Mouse (Mus musculus) adrenal gland, postnatal 14 days (tissue): ENCODE measurements around the gene Clcnkb. TPM values are rescaled to one million over a fixed set of nuclear protein-coding genes. Genes with fewer than 3 reads are reported as not detected.

Experiments used
- DNase-seq: peaks from one replicate; pipeline ENCODE4 v3.0.0; 2021; ENCODE audit warnings: mixed read lengths
- total RNA-seq: library from RNA; stranded (reverse); gene quantifications from 2 replicates; pipeline ENCODE4 v1.2.3, GENCODE M21; 2021

Gene Clcnkb
- total RNA-seq, 1 experiment from 2014 or later = not detected

DNA sequence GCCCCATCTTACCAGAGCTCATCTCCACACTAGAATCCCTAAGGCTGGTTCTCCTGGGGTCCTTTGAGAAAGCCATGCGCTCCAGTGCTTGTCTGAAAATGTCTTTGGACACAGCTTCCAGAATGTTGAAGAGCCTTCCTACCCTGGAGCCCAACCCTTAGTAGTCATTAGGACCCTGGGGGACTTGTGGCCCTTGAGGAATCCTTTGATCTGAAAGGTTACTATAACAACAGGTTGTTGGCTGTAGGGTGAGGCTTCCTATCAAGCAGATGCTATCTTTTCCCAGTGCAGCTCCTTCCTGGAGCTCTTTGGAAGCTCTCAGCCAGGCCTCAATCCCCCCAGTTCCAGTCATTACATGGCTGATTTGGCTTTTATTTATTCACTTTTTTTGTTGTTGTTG lies 20.2 kb upstream of the Clcnkb start, which contains the start of gene Srarp:
Srarp (minus strand) TSS at position 132 of the 400 bp plus-strand sequence.
- DNase-seq = no peak

DNA sequence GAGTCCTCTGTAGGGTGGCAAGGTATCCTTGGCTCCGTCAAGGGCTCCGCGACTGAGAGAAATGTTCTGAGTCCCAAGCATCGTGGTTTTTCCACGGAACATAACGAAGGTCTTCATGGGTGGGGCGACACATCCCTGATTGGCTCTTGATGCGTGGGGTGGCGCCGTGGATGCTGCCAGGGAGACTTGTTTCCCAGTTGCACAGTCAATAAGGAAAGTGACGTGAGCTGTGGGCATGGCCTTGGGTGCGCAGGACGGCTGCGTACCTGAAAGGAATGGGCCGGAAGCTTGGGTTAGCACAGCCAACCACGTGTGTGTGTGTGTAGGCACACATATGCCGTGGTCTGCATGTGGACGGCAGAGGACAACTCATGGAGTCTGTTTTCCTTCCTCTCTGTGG lies 17.4 kb upstream of the Clcnkb start:
- DNase-seq = no peak

DNA sequence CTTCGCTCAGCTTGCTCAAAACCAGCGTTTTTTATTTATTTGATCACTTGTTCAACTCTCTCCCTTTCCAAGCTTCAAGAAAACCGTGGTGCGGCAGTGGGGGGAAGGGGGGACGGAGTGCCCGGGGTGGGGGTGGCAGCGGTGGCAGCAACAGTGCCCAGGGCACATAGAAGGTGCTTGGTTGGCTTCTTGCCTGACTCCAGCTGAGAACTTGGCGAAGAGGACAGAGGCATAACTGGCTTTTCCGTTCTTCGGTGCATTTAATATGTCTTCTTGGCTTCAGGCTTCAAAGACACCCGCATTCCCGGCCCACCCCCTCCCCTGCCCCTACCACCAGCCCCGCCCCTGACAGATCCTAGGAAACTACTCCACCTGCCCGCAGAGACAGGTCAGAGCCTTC lies 16.9 kb upstream of the Clcnkb start:
- DNase-seq = peak; percentile 41

DNA sequence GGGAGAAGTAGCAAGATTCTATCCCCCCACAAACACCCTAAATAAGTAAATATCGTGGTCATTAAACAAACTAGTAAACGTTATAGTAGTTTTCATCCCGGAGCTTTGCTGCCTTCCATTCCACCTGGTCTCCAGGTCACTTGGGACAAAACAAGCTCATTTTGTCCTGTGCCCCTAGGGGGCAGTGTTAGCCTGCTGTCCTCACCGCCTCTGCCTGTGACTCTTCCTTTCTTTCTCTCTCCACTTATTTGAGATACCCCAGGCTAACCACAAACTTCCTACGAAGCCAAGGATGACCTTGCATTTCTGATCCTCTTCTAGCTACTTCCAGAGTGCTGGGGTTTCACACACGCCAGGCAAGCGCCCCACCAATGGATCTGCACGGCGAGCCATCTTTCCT lies 15.2 kb upstream of the Clcnkb start:
- DNase-seq = peak; percentile 86

DNA sequence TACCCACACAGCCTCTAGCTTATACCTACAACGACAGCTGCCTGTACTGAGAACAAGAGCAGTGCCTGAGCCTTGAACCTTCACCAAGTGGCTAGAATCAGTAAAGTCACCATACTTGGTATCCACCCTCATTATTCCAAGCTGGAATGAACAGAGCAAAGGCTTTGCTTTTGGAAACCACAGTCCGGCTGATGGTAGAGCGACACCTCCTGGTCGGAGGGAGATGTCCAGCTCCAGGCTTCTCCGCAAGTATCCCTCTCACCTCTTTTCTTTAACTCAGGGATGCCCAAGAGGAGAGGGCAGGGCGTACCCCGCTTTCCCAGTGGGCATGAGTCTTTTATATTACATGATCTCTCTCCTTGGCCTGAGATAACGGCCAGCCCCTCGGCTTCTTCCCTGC lies 14.0 kb upstream of the Clcnkb start:
- peak; percentile 77 for DNase-seq

DNA sequence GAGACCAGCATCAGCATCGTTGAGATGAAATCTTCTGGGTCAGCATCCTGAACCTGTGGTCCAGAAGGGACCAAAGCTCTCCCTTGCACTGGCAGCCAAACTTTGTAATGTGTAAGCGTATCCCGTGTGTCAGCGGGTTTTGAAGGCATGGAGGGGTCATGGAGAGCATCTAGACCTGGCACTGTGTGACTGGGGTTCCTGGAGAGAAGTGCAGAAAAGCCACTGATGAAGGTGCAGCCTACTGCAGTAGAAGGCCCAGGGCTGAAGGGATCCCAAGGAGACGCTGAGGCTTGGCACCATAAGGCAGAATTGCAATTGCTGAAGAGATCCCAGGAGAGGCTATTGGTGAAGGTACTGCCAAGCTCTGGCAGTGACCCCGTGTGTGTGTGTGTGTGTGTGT lies 13.6 kb upstream of the Clcnkb start:
- DNase-seq = peak; percentile 39

DNA sequence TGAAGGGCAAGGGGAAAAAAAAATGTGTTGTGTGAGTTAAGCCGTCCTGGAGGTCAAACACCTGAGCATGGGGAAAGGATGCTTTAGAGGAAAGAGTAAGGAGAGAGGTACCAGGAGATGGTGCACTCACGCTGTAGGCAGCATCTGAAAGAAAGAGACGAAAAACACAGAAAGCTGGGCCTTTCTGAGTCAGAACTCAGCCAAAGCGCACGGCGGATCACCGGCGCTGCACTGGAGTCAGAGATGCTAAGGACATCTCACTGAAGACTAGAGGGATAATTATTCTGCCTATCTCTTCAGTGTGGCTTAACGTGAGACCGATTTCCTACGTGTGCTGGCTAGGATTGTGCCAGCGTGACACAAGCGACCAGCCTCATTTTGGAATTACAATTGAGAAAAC lies 12.1 kb upstream of the Clcnkb start:
- DNase-seq = no peak

DNA sequence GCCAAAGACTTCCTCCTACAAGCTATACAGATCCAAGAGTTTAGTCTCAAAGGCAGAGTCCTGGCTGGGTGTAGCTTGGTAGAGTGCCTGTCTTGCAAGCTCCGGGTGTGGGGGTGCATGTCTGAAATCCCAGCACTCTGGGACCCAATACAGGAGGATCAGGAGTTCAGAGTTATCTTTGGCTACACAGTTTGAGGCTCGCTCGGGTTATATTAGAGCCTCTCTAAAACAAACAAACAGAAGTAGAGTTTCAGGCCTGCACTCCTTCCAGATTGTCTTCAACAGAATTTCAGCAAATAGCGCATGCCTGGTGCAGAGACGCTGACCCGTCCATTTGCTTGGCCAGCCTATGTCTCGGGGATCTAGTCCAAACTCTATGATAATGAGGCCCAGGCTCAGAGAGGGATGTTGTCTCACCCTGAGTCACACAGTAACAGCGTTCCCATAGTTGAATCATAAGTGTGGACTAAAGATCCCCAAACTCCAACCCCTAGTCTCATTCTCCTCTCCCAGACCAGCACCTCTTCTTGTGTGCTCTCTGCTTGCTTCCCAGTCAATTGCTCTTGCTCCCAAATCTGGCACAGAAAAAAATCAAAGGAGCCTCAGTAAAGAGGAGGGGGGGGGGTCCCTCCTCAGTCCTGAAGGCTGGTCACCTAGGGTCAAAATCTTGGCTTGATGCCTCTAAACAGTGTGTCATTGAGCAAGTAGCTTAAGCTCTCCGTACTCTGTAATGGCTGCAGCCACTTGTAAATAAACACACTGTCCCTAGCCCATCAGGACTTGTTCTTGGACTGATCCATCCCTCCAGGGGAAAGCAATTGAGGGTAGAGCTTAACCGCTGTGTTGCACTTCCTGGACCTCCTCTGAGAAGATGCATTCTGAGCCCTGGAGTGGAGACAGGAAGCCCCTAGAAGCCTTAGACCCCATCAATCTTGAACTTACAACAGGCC lies 11.3 kb upstream of the Clcnkb start:
- no peak for DNase-seq

DNA sequence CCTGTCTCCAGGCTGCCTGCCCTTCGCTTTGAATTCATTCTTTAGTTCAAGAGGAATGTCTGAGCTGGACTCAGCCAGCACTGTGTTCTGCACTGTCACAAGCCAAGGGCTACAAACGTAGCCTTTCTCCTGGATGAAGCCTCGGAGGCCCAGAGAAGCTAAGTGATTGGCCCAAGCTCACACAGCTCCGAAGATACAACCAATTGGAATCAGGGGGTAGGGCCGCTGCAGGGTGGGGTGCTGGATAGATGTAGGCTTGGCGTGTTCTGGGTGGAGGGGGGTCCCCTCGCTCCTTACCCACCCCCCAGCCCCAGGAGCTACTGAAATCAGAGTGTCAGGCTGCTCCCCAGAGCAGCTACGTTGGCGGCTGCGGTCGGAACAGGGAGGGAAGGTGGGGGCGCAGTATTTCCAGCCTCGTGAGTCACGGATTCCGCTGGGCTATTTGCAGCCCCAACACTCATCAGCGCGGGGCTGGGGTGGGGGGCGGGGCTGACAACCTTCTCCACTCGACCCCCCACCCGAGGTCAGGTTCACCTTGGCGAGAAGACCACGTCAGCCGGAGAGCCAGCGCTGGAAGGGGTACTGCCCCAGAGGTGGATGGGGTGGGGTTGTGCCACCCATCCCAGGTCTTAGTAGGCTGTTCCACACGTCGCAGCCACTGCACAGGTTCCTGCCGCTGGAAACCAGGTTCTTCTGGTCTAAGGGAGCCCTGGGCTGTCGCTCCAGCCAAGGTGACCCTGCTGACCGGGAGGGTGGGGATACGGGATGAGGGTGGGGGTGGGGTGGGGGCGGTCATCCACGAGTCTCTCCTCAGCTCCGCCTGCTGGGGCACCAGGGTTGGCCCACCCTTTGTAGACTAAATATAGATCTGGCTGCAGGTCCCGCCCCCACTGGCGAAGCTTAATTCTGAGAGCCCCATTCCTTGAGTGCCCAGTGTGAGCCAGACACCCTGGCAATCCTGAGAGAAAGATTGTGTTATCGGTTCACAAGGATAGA lies 10.0 kb upstream of the Clcnkb start:
- DNase-seq = peak; percentile 63

DNA sequence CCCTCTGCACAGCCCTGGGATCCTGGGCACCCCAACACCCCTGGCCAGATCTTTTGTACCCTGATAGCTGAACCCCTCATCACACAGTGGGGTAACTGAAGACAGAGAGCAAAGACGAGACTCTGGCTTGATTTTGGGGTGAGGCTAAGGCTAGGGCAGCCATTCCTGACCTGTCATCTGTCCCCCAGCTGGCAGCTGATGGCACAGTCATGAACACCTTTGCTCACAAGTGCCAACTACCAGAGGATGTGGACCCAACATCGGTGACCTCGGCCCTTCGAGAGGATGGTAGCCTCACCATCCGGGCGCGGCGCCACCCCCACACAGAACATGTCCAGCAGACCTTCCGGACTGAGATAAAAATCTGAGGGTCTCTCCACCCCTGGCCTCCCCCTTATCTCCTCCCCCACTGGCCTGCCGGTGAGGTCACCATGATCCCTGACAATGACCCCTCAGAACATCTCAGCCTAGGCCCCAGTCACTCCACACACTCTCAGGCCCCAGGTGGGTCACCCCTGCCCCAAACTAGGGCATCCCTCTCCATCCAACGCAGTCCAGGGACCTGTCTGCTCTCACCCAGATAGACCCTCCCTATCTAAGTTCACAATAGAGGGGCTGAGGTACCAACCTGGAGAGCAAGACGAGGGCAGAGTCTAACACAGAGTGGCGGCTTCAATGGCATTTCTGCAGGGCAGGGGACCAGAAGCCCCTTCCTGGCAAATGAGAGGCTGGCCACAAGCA lies 8.0 kb upstream of the Clcnkb start:
- no peak for DNase-seq

DNA sequence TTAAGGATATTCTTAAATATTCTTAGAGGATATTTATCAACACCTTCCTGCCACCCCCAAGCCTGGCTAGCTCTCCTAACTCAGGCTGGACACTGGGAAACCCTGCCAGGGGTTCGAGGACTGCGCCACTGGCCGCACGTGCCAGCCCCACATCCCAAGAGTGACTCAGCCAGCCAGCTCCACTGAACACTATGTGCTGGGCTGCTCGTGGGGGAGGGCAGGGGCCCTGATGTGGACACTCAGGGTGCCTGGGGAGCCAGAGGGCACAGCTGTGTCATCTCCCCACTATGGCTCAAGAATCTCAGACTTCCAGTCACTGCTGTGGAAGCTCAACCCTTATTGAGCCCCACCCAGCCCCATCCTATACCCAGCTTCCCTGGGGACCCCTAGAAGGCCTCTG lies 7.5 kb upstream of the Clcnkb start:
- DNase-seq = no peak

DNA sequence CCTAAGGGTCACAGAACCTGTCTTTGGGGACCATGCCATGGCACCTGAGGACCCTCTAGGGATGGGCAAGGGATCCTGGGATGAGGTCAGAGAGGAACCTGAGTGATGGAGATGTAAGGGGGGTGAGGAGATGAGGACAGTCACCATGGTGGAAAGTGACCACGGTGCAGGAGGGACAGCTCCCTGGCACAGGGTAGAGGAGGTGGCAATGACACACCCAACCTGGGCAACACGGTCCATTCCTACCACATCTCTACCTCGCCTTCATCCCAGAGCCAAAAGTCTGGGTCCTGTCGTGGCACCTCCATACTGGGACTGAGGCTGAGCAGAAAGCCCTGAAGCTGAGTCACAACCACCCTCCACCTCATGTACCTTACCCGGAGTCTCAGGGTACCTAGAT lies 7.0 kb upstream of the Clcnkb start:
- no peak for DNase-seq

DNA sequence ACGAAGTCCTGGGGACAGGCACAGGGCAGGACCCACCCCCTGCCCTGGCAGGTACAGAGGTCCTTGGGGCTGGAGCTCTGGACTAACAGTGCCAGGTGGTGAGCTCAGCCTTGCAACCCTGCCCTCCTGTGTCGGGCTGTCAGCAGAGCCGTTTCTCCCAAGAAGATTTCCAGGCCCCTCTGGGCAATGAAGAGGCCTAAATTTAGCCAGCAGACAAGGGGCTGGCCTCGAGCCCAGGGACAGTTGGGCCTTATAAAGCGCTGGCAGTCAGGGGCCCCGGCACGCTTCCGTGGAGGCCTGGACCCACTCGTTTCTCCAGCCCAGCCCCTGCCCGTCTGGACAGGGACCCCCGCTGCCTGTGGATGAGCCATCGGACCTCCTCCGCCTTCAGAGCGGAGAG lies 5.6 kb upstream of the Clcnkb start:
- peak; percentile 61 for DNase-seq

DNA sequence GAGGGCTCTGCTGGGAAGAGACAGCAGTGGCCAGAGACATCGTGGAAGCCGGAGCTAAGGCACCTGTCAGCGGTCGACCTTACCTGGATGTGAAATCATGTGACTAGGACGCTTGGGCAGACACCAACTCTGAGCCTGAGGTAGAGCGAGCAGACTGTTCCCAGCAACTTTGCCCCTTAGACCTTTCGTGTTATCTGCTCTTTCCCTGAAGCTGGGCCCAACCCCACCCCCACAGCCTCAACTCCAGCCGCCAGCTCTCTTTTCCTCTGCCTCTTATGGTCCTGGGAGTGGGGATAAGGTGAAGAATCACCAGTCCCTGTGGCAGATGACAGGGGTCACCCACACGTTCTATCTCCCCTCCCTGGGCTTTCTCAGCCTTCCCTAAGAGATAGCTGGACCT lies 5.1 kb upstream of the Clcnkb start:
- DNase-seq = no peak

DNA sequence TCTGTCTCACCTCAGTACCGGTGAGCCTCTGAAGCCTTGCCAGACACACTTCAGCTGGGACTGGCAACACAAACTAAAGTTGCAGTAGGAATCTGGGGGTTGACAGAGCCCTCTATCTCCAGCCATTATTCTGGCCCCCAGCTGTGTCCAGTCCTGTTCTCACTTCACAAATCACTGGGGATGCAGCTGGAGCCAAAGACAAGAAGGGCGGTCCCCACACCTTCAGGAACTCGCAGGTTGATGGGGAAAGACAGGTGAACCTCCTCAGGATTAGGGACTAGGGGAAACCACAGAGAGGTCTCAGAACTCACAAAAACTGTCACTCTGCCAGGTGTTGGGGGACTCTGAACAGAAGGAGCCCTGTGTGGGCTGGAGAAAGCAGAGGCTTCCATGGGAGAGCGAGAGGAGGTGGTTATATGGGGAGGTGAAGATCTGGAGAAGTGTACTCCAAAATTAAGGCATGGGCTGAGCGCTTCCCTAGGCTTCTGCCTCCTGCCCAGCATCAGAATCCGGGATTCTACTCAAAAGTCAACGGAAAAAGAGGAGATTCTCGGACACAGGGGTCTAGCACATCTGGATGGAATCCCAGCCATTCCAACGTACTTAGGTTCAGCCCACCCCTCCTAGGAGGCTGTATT lies 4.5 kb upstream of the Clcnkb start, which contains the start of gene Hspb7:
Hspb7 (plus strand) TSS at position 588 of the 638 bp plus-strand sequence.
- DNase-seq = no peak

DNA sequence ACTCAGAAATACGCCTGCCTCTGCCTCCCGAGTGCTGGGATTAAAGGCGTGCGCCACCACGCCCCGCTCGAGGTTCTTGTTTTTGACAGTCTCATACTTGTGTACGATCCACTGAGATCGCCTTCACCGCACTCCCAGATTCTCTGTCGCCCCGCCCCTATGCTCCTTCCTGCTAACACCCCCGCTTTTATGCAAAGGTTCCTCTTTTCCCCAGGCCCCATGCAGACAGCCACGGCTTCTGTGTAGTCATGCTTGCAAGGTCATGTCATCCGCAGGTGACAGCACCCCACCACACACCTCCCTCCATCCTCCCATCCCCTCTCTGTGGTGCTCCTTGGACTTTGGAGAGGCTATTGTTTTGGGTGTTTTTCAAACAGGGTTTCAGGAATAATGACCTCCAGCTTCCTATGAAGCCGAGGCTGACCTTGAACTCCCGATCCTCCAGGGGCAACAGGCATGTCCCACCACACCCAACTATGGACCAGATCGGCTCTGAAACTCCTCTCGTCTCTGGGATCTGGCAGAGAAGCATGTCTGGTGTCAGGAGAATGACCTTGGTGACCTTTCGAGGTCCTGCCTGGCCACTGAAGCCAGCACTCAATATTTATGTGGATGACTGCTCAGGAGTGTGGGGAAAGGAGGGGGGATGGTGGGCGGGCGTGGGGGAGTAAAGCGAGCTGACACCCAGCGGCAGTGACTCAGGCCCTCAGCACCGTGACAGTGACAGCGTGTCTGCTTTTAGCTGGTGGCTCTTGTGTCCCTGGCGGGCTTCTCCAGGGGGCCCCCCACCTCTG lies 3.8 kb upstream of the Clcnkb start:
- DNase-seq = peak; percentile 77

DNA sequence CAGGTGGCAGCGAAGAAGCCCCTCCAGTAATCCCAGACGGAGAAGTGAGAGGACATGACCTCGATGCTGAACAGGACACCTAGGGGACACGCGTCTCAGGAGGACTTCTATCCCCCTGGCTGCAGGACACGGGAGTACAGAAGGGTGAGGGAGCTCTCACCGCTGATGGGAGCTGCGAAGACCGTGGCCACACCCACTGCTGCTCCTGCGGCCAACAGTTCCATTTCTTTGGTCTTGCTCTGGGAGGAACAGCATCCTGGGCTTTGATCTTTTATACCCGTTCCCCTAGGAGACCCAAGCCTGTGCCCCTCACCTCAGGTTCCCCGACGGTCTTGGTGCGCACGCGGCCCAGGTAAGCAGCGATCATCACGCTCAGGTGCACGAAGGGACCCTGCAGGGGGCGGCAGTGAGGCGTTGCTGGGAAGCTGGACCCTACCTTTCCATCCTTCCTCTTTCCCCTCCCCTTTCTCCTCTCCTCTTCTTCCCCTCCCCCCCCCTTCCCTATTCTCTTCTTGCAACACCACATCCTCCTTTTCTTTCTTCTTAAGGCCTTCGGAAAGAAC lies 4.3 kb downstream of the Clcnkb start:
- DNase-seq = no peak

DNA sequence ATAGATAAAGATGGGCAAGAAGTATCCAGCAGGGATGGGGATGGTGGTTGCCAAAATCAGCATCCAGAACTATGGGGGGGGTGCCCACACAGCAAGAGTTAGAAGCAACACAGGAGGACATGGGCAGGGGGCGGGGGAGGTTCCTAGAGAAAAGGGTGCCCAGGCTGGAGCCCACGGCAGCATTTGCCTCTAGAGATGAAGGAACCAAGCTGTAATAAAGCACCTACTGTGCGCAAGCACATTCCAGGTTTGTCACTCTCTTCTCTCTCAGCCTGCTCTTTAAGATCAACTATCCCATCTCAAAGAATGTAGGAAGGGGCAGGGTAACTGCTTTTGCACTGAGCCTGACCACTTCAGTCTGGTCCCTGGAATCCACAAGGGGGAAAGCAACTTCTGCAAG lies 7.2 kb downstream of the Clcnkb start:
- DNase-seq = no peak

DNA sequence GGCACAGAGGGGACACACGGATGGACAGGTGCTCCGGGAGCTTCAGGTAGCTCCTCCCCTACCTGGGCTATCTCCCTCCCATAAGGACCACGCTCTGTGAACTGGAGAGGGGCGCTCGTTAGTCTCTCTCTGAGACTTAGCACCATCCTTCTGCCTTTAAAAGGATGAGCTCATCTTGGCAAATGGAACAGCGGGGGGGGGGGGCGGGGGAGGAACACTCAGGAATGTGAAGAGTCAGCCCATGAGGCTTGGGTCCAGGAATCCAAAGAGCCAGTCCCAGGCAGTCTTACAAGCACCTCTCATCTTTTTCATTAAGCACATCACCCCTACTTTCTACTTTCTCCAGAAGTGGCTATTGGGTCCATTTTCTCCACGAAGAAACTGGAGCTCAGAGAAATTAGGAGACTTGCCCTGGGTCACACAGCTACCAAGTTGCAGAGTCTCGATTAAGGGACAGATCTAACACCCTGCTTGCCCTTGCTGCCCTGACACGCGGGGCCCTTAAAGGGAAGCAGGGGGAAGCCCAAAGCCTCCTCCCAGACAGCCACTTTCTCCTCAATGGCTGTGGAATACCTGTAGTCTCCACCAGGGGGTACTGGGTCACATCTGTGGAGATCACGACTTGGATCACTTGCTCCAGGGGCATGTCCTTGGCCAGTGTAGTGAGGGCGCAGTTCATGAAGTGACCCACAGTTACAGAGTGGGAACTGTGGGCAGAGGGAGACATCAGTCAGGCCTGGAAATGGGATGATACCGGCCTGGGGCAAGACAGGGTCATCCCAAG lies 9.1 kb downstream of the Clcnkb start:
- DNase-seq = peak; percentile 80

DNA sequence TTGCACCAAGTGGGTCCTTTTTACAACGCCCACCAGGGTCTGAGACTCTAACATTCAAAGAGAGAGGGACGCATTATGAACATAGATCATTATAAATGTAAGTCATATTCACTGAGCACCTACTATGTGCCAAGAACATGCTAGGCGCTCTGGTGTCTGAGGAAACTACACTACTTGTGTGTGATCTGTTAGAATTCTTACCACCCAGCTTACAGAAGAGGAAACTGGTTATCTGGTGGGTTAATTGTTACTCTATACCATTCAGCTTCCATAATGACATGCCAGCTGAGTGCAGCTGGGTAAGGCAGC lies 10.5 kb downstream of the Clcnkb start:
- no peak for DNase-seq
